Mouse (Mus musculus): ENCODE results near the gene H1f0. TPM values are rescaled to one million over a fixed set of nuclear protein-coding genes. Genes with fewer than 3 reads are reported as not detected.

The H1f0 gene
- polyA plus RNA-seq, 1 experiment from 2014 or later = 137 TPM

Small RNA genes within 50 kb of the gene (microRNA-seq; reads per million reads assigned to microRNA genes)
- 1.5 reads per million for gene Mir6956

Other genes starting within 250 kb of the H1f0 start
- gene Card10, start 225.4 kb upstream of the H1f0 start, polyA plus RNA-seq (2014; fragmentation: Nextera tagmentation; extraction: Ambion mirVana) = 6.1 and 10.2 TPM in 2 replicates
- gene Cdc42ep1, start 185.8 kb upstream of the H1f0 start, polyA plus RNA-seq (2014; fragmentation: Nextera tagmentation; extraction: Ambion mirVana) = 28.4 and 37.9 TPM in 2 replicates
- gene Lgals2, start 172.9 kb upstream of the H1f0 start, polyA plus RNA-seq (2014; fragmentation: Nextera tagmentation; extraction: Ambion mirVana) = 0.53 and 1.6 TPM in 2 replicates
- 33.9 and 44.8 TPM in 2 replicates for gene Gga1, start 151.3 kb upstream of the H1f0 start, polyA plus RNA-seq (2014; fragmentation: Nextera tagmentation; extraction: Ambion mirVana)
- gene Gm49510, start 128.8 kb upstream of the H1f0 start, polyA plus RNA-seq (2014; fragmentation: Nextera tagmentation; extraction: Ambion mirVana) = 0.19 and 0.59 TPM in 2 replicates
- gene Sh3bp1, start 128.7 kb upstream of the H1f0 start, polyA plus RNA-seq (2014; fragmentation: Nextera tagmentation; extraction: Ambion mirVana) = 32.7 and 38.5 TPM in 2 replicates
- 20.5 and 25.8 TPM in 2 replicates for gene Pdxp, start 114.5 kb upstream of the H1f0 start, polyA plus RNA-seq (2014; fragmentation: Nextera tagmentation; extraction: Ambion mirVana)
- gene Lgals1, start 101.7 kb upstream of the H1f0 start, polyA plus RNA-seq (2014; fragmentation: Nextera tagmentation; extraction: Ambion mirVana) = 584 and 814 TPM in 2 replicates
- 55.8 and 64.6 TPM in 2 replicates for gene Nol12, start 93.5 kb upstream of the H1f0 start, polyA plus RNA-seq (2014; fragmentation: Nextera tagmentation; extraction: Ambion mirVana)
- gene Triobp, start 80.7 kb upstream of the H1f0 start, polyA plus RNA-seq (2014; fragmentation: Nextera tagmentation; extraction: Ambion mirVana) = 50.6 and 54.9 TPM in 2 replicates
- gene Galr3, start 13.4 kb downstream of the H1f0 start, polyA plus RNA-seq (2014; fragmentation: Nextera tagmentation; extraction: Ambion mirVana) = 0.28 TPM in 1 of 2 replicates, not detected in the other
- 48.6 and 54.2 TPM in 2 replicates for gene Ankrd54, start 34.4 kb downstream of the H1f0 start, polyA plus RNA-seq (2014; fragmentation: Nextera tagmentation; extraction: Ambion mirVana)
- 207 and 265 TPM in 2 replicates for gene Eif3l, start 46.7 kb downstream of the H1f0 start, polyA plus RNA-seq (2014; fragmentation: Nextera tagmentation; extraction: Ambion mirVana)
- 6.5 and 7.2 TPM in 2 replicates for gene Micall1, start 80.4 kb downstream of the H1f0 start, polyA plus RNA-seq (2014; fragmentation: Nextera tagmentation; extraction: Ambion mirVana)
- gene Polr2f, start 112.6 kb downstream of the H1f0 start, polyA plus RNA-seq (2014; fragmentation: Nextera tagmentation; extraction: Ambion mirVana) = 352 and 434 TPM in 2 replicates
- 7.1 and 8.8 TPM in 2 replicates for gene 1700088E04Rik, start 112.8 kb downstream of the H1f0 start, polyA plus RNA-seq (2014; fragmentation: Nextera tagmentation; extraction: Ambion mirVana)
- gene Sox10, start 136.8 kb downstream of the H1f0 start, polyA plus RNA-seq (2014; fragmentation: Nextera tagmentation; extraction: Ambion mirVana) = 0.21 and 0.22 TPM in 2 replicates
- 25.8 and 31.4 TPM in 2 replicates for gene Pick1, start 200.7 kb downstream of the H1f0 start, polyA plus RNA-seq (2014; fragmentation: Nextera tagmentation; extraction: Ambion mirVana)
- 0.21 and 0.61 TPM in 2 replicates for gene Gm49486, start 200.9 kb downstream of the H1f0 start, polyA plus RNA-seq (2014; fragmentation: Nextera tagmentation; extraction: Ambion mirVana)
- 0.39 and 0.50 TPM in 2 replicates for gene Slc16a8, start 226.3 kb downstream of the H1f0 start, polyA plus RNA-seq (2014; fragmentation: Nextera tagmentation; extraction: Ambion mirVana)